Mouse (Mus musculus) MEL (cell line): ENCODE results near the gene Mcoln3. TPM values are rescaled to one million over a fixed set of nuclear protein-coding genes. Genes with fewer than 3 reads are reported as not detected.

Experiments used
- DNase-seq: peaks from one replicate; pipeline ENCODE4 v3.0.0; 2011; ENCODE audit warnings: low read depth, low spot score
- H3K27ac ChIP-seq: 2 replicates; pipeline ENCODE4 v1.5.1; 2012; ENCODE audit warnings: low read depth, mild to moderate bottlenecking, control low read depth, low read length, moderate library complexity; ENCODE audit not compliant: control insufficient read depth
- H3K27me3 ChIP-seq, 2 experiments: fragments of 150-350 bp in 1 of 2; sonication (generic) in 1 of 2; 2 replicates each; pipeline ENCODE4 v1.6.1; 2012; ENCODE audit warnings: low read length in 2 of 2, mild to moderate bottlenecking in 2 of 2, improper control_type of control experiment in 1 of 2, moderate library complexity in 1 of 2; ENCODE audit not compliant: insufficient read depth in 2 of 2, control insufficient read depth in 1 of 2
- H3K36me3 ChIP-seq, 2 experiments: 2 replicates each; pipeline ENCODE4 v1.6.1; 2012 to 2014; ENCODE audit warnings: low read length in 2 of 2, improper control_type of control experiment in 1 of 2, inconsistent platforms in 1 of 2, mild to moderate bottlenecking in 1 of 2; ENCODE audit not compliant: insufficient read depth in 2 of 2, control insufficient read depth in 1 of 2
- H3K4me1 ChIP-seq, 2 experiments: fragments of 150-350 bp in 1 of 2; sonication (generic) in 1 of 2; 2 replicates each; pipeline ENCODE4 v1.6.1; 2012; ENCODE audit warnings: low read length in 2 of 2, improper control_type of control experiment in 1 of 2, mild to moderate bottlenecking in 1 of 2; ENCODE audit not compliant: insufficient read depth in 2 of 2, control insufficient read depth in 1 of 2
- H3K4me3 ChIP-seq, 2 experiments: fragments of 150-350 bp in 1 of 2; sonication (generic) in 1 of 2; 2 replicates each; pipeline ENCODE4 v1.5.1; 2012; ENCODE audit warnings: low read depth in 2 of 2, low read length in 2 of 2, mild to moderate bottlenecking in 2 of 2, moderate library complexity in 2 of 2, control low read depth in 1 of 2, improper control_type of control experiment in 1 of 2; ENCODE audit not compliant: control insufficient read depth in 1 of 2, insufficient read depth in 1 of 2
- H3K79me2 ChIP-seq: 2 replicates; pipeline ENCODE4 v1.6.1; 2012; ENCODE audit warnings: mild to moderate bottlenecking, low read length, moderate library complexity; ENCODE audit not compliant: control insufficient read depth, poor library complexity, insufficient read depth
- H3K9ac ChIP-seq: 2 replicates; pipeline ENCODE4 v1.6.1; 2012; ENCODE audit warnings: low read depth, mild to moderate bottlenecking, control low read depth, low read length, moderate library complexity; ENCODE audit not compliant: control insufficient read depth, poor library complexity, severe bottlenecking
- H3K9me3 ChIP-seq: fragments of 150-350 bp; sonication (generic); replicated peaks from 2 replicates; pipeline ENCODE4 v1.6.1; 2012; ENCODE audit warnings: mild to moderate bottlenecking, low read length, improper control_type of control experiment, moderate library complexity; ENCODE audit not compliant: insufficient read depth
- CHD1 ChIP-seq: IDR thresholded peaks from 2 replicates; pipeline ENCODE4 v1.6.1; 2012; ENCODE audit warnings: low read depth, mild to moderate bottlenecking, inconsistent platforms, low read length, improper control_type of control experiment
- CHD2 ChIP-seq: IDR thresholded peaks from 2 replicates; pipeline ENCODE4 v1.6.1; 2011; ENCODE audit warnings: low read length, improper control_type of control experiment
- CTCF ChIP-seq, 3 experiments: IDR thresholded peaks in 2 of 3; conservative IDR thresholded peaks in 1 of 3; 2 replicates each; pipeline ENCODE4 v1.5.1; 2011 to 2012; ENCODE audit warnings: low read length in 3 of 3, low read depth in 2 of 3, mild to moderate bottlenecking in 2 of 3, improper control_type of control experiment in 1 of 3, inconsistent platforms in 1 of 3, mixed read lengths in 1 of 3, moderate library complexity in 1 of 3; ENCODE audit not compliant: control insufficient read depth in 1 of 3, insufficient read depth in 1 of 3, poor library complexity in 1 of 3, severe bottlenecking in 1 of 3
- ELF1 ChIP-seq: IDR thresholded peaks from 2 replicates; pipeline ENCODE4 v1.6.1; 2014; ENCODE audit warnings: low read depth, mild to moderate bottlenecking, inconsistent platforms, low read length, improper control_type of control experiment, moderate library complexity
- EP300 ChIP-seq, 2 experiments: IDR thresholded peaks; 2 replicates each; pipeline ENCODE4 v1.6.1; 2011; ENCODE audit warnings: improper control_type of control experiment in 2 of 2, low read length in 2 of 2, low read depth in 1 of 2, mild to moderate bottlenecking in 1 of 2
- ETS1 ChIP-seq: IDR thresholded peaks from 2 replicates; pipeline ENCODE4 v1.6.1; 2012; ENCODE audit warnings: low read depth, mild to moderate bottlenecking, inconsistent platforms, low read length, improper control_type of control experiment, moderate library complexity
- KAT2A ChIP-seq: conservative IDR thresholded peaks from 2 replicates; pipeline ENCODE4 v1.6.1; 2012; ENCODE audit warnings: low read depth, low read length, improper control_type of control experiment, inconsistent platforms
- MAFK ChIP-seq: IDR thresholded peaks from 2 replicates; pipeline ENCODE4 v1.6.1; 2011; ENCODE audit warnings: low read depth, mild to moderate bottlenecking, low read length, improper control_type of control experiment, borderline replicate concordance
- MAX ChIP-seq: IDR thresholded peaks from 2 replicates; pipeline ENCODE4 v1.6.1; 2011; ENCODE audit warnings: low read length, improper control_type of control experiment
- MAZ ChIP-seq: IDR thresholded peaks from 2 replicates; pipeline ENCODE4 v1.6.1; 2012; ENCODE audit warnings: low read depth, mild to moderate bottlenecking, inconsistent platforms, low read length, improper control_type of control experiment
- NELFE ChIP-seq: IDR thresholded peaks from 2 replicates; pipeline ENCODE4 v1.6.1; 2011; ENCODE audit warnings: low read depth, low read length, improper control_type of control experiment
- SIN3A ChIP-seq: IDR thresholded peaks from 2 replicates; pipeline ENCODE4 v1.6.1; 2012; ENCODE audit warnings: low read length, improper control_type of control experiment, inconsistent platforms
- TBP ChIP-seq: IDR thresholded peaks from 2 replicates; pipeline ENCODE4 v1.8.0; 2011; ENCODE audit warnings: low read depth, low read length, improper control_type of control experiment
- TCF12 ChIP-seq: IDR thresholded peaks from 2 replicates; pipeline ENCODE4 v1.6.1; 2014; ENCODE audit warnings: low read depth, mild to moderate bottlenecking, inconsistent platforms, low read length, improper control_type of control experiment, moderate library complexity
- USF1 ChIP-seq: IDR thresholded peaks from 2 replicates; pipeline ENCODE4 v1.6.1; 2014; ENCODE audit warnings: low read depth, mild to moderate bottlenecking, inconsistent platforms, low read length, improper control_type of control experiment, moderate library complexity
- USF2 ChIP-seq, 2 experiments: IDR thresholded peaks; 2 replicates each; pipeline ENCODE4 v1.6.1; 2011 to 2012; ENCODE audit warnings: improper control_type of control experiment in 2 of 2, low read length in 2 of 2, borderline replicate concordance in 1 of 2, inconsistent platforms in 1 of 2, low read depth in 1 of 2, mild to moderate bottlenecking in 1 of 2; ENCODE audit not compliant: insufficient read depth in 1 of 2
- ZMIZ1 ChIP-seq: IDR thresholded peaks from 2 replicates; pipeline ENCODE4 v1.6.1; 2012; ENCODE audit warnings: low read depth, mild to moderate bottlenecking, inconsistent platforms, low read length, improper control_type of control experiment, moderate library complexity
- ZNF384 ChIP-seq: IDR thresholded peaks from 2 replicates; pipeline ENCODE4 v1.6.1; 2012; ENCODE audit warnings: low read depth, mild to moderate bottlenecking, inconsistent platforms, low read length, improper control_type of control experiment
- polyA plus RNA-seq, 2 experiments: library from polyadenylated mRNA; stranded (reverse) in 1 of 2; unstranded in 1 of 2; fragments of >175 nt in 1 of 2; fragments of >200 nt in 1 of 2; gene quantifications; 2 replicates each; pipeline versions ENCODE4 v1.2.1 to v1.2.4; 2012; ENCODE audit warnings: low replicate concordance in 2 of 2, low read depth in 1 of 2; ENCODE audit not compliant: insufficient read length in 2 of 2, insufficient read depth in 1 of 2, missing spikeins in 1 of 2
- total RNA-seq: library from RNA; depleted of rRNA; stranded (reverse); fragments of 300-350 nt; gene quantifications from 2 replicates; pipeline ENCODE4 v1.2.3, GENCODE M21; 2012

Mcoln3 gene
- total and polyA plus RNA-seq, 3 experiments = not detected

DNA sequence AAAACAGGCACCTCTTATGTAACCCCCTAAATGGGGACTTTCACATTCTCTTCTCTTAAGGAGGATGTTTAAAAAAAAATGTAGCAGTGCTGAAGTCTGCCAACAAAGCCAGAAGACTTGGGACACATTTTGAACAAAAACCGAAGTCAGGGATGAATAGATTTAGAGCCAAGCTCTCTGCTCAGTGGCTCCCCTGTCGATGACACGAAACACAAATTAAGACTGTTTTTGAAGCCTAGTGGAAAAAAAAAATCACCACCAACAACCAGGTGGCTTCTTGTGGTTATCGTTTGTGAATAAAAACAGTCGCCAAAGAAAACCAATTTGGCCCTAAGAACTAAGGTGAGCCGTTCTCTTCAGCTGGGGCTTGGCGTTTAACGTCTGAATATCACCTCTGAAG lies 35.1 kb downstream of the Mcoln3 start:
- no peak overlapping the region for H3K27ac ChIP-seq
- H3K4me1 ChIP-seq = no peaks in the 10 kb centered on the region
- DNase-seq = no peak

DNA sequence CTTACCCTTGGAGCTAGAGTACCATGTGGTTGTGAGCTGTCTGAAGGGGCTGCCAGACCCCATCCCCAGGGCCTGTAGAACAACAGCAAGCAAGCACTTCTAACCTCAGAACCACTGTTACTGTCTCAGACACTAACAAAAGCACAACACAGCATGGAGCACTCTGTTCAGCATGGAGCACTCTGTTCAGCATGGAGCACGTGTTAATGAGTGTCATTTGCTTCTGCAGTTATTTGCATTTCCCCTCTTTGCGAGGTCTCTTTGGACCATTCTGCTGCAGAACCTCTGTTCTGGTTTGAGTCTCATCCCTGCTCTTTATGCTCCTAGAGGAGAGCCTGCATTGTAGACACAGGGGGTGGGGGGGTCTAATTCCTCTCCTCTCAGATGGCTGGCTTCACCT lies 35.7 kb downstream of the Mcoln3 start:
- Histone ChIP-seq H3K4me1 (no peaks in the 10 kb centered on the region), H3K27me3 (no peaks in the 10 kb centered on the region; a peak in 1 of 4 replicates), H3K9me3 (no peaks in the 10 kb centered on the region), H3K27ac (no peak overlapping the region), H3K9ac (no peak overlapping the region), H3K36me3 (no peaks in the 10 kb centered on the region), H3K4me3 (no peak overlapping the region), H3K79me2 (no peaks in the 10 kb centered on the region)
- TF ChIP-seq ZNF384 (no peak), USF2 (IDR thresholded peaks at IDR 0.05; ENCODE audit: borderline replicate concordance in 1 of 2, insufficient read depth in 1 of 2, low read depth in 1 of 2, low read length in 2 of 2) (no peak), EP300 (IDR thresholded peaks at IDR 0.05; ENCODE audit: low read depth in 1 of 2, low read length in 2 of 2) (no peak), MAX (no peak), ETS1 (no peak), MAZ (no peak), ELF1 (no peak), NELFE (no peak), KAT2A (no peak), CHD2 (no peak), SIN3A (no peak)
- no peak for DNase-seq

More for the DNA sequence above, 35.1 kb downstream of the Mcoln3 start:
- no peaks in the 10 kb centered on the region for H3K9me3 ChIP-seq
- H3K79me2 ChIP-seq = no peaks in the 10 kb centered on the region
- no peaks in the 10 kb centered on the region for H3K36me3 ChIP-seq
- no peak overlapping the region for H3K4me3 ChIP-seq
- no peaks in the 10 kb centered on the region; a peak in 1 of 4 replicates for H3K27me3 ChIP-seq
- H3K9ac ChIP-seq = no peak overlapping the region
- no peak for TF ChIP-seq USF1
- TF ChIP-seq CTCF (IDR thresholded peaks at IDR 0.05 in 2 of 3, conservative IDR thresholded peaks at IDR 0.05 in 1 of 3; ENCODE audit: control insufficient read depth in 1 of 3, insufficient read depth in 1 of 3, low read depth in 2 of 3, low read length in 3 of 3, poor library complexity in 1 of 3, severe bottlenecking in 1 of 3) = no peak
- no peak for TF ChIP-seq TBP
- no peak for TF ChIP-seq MAFK
- TF ChIP-seq CHD1 = no peak
- no peak for TF ChIP-seq TCF12
- no peak for TF ChIP-seq ZMIZ1
